Mouse (Mus musculus): ENCODE measurements around the gene Gtpbp3. TPM values are rescaled to one million over a fixed set of nuclear protein-coding genes. Genes with fewer than 3 reads are reported as not detected.
A peak's percentile ranks its signal among the peaks of the same experiment; 100 is the strongest.
"Not testable (repeated sequence)": the region's sequence is repeated elsewhere in the genome, so short reads cannot be mapped to it uniquely, and the experiment has no call there.

Gtpbp3 gene
- total and polyA plus RNA-seq, 2 experiments from 2014 or later = 11.4 to 31.5 TPM

- H3K27me3 ChIP-seq (ENCODE audit: insufficient read depth, low read length); H3K4me2 ChIP-seq (ENCODE audit: low read depth, low read length, poor library complexity, severe bottlenecking); ATAC-seq (ENCODE audit: low FRiP score); H3K27ac ChIP-seq (ENCODE audit: low read depth, low read length); H3K36me3 ChIP-seq (ENCODE audit: insufficient read depth, low read length); H3K9me3 ChIP-seq (ENCODE audit: low read length); H3K4me3 ChIP-seq (ENCODE audit: low read depth, low read length); H3K4me1 ChIP-seq (ENCODE audit: insufficient read depth, low read length); H3K9ac ChIP-seq (replicated peaks; ENCODE audit: low read length, poor library complexity, severe bottlenecking): not testable (repeated sequence)
- peak; percentile 70 for TF ChIP-seq CTCF (IDR thresholded peaks at IDR 0.05)
- 42% methylated on average over 9 of the region's 10 CpGs for WGBS
- DNase-seq (ENCODE audit: low spot score) = peak; percentile 78
Measured at GRCm38 (mm10) chr8:71519037-71519825, 31.3 kb downstream of the Gtpbp3 start.

- ATAC-seq (ENCODE audit: low FRiP score) (peak; percentile 90), DNase-seq (ENCODE audit: low spot score) (peak; percentile 95)
- Histone ChIP-seq H3K36me3 (ENCODE audit: insufficient read depth, low read length) (no peaks in the 10 kb centered on the region), H3K4me3 (ENCODE audit: low read depth, low read length) (no peak overlapping the region), H3K4me1 (ENCODE audit: insufficient read depth, low read length) (no peaks in the 10 kb centered on the region), H3K9me3 (ENCODE audit: low read length) (no peaks in the 10 kb centered on the region), H3K27ac (ENCODE audit: low read depth, low read length) (no peak overlapping the region), H3K4me2 (ENCODE audit: low read depth, low read length, poor library complexity, severe bottlenecking) (peak overlapping the region; percentile 20; the same call in 1 of the 2 replicates), H3K27me3 (ENCODE audit: insufficient read depth, low read length) (peaks cover 15% of the 10 kb centered on the region; the same call in 1 of the 2 replicates), H3K9ac (replicated peaks; ENCODE audit: low read length, poor library complexity, severe bottlenecking) (no peak overlapping the region)
- 4% methylated on average over 17 of the region's 17 CpGs for WGBS
- peak; percentile 92 for TF ChIP-seq CTCF (IDR thresholded peaks at IDR 0.05)
Measured at GRCm38 (mm10) chr8:71521634-71522033, 33.7 kb downstream of the Gtpbp3 start.

GRCm38 (mm10) chr8:71525226-71526050 is 37.5 kb downstream of the Gtpbp3 start, which contains the start of gene Ccdc194:
Ccdc194 (minus strand) TSS chr8:71525711.
- no peaks in the 10 kb centered on the region for H3K36me3 ChIP-seq (ENCODE audit: insufficient read depth, low read length)
- H3K4me1 ChIP-seq (ENCODE audit: insufficient read depth, low read length) = no peaks in the 10 kb centered on the region
- DNase-seq (ENCODE audit: low spot score) (no peak), ATAC-seq (ENCODE audit: low FRiP score) (no peak)
- no peaks in the 10 kb centered on the region for H3K9me3 ChIP-seq (ENCODE audit: low read length)
- peaks cover 21% of the 10 kb centered on the region for H3K27me3 ChIP-seq (ENCODE audit: insufficient read depth, low read length)
- no peak within 1 kb of the TSS for H3K4me3 ChIP-seq (ENCODE audit: low read depth, low read length)
- 6% methylated on average over 46 of the region's 46 CpGs for WGBS
- H3K27ac ChIP-seq (ENCODE audit: low read depth, low read length) = no peak within 1 kb of the TSS
- TF ChIP-seq CTCF (IDR thresholded peaks at IDR 0.05) = no peak
- no peak within 1 kb of the TSS for H3K4me2 ChIP-seq (ENCODE audit: low read depth, low read length, poor library complexity, severe bottlenecking)
- no peak within 1 kb of the TSS for H3K9ac ChIP-seq (replicated peaks; ENCODE audit: low read length, poor library complexity, severe bottlenecking)

DNA sequence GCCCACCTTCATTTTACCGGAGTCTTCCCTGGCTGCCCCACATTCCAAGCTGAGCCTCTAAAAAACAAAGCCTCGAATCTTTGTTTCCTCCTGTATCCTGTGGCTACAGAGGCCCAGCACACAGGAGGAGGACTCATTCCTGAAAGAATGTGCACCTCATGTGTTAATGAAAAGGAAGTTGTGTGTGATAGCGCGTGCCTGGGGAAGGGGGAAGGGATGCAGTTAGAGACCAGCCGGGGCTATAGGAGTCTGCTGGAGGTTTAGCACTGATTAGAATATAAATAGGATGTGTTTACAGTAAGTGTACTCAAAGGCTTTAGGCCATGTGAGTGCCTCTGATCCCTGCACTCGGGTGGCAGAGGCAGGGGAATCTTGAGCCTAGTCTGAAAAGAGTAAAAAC is 38.4 kb downstream of the Gtpbp3 start:
- WGBS = 14% methylated on average over 6 of the region's 6 CpGs
- DNase-seq (ENCODE audit: low spot score) = no peak
- H3K27me3 ChIP-seq (ENCODE audit: insufficient read depth, low read length) = peaks cover 17% of the 10 kb centered on the region
- H3K4me1 ChIP-seq (ENCODE audit: insufficient read depth, low read length) = no peaks in the 10 kb centered on the region
- H3K4me2 ChIP-seq (ENCODE audit: low read depth, low read length, poor library complexity, severe bottlenecking) = no peak overlapping the region
- H3K36me3 ChIP-seq (ENCODE audit: insufficient read depth, low read length) = no peaks in the 10 kb centered on the region
- no peak for TF ChIP-seq CTCF (IDR thresholded peaks at IDR 0.05)
- no peaks in the 10 kb centered on the region for H3K9me3 ChIP-seq (ENCODE audit: low read length)
- ATAC-seq (ENCODE audit: low FRiP score) = no peak
- H3K9ac ChIP-seq (replicated peaks; ENCODE audit: low read length, poor library complexity, severe bottlenecking) = no peak overlapping the region
- H3K27ac ChIP-seq (ENCODE audit: low read depth, low read length) = no peak overlapping the region
- no peak overlapping the region for H3K4me3 ChIP-seq (ENCODE audit: low read depth, low read length)

GRCm38 (mm10) chr8:71527162-71527870 is 39.4 kb downstream of the Gtpbp3 start:
- H3K4me1 ChIP-seq (ENCODE audit: insufficient read depth, low read length) = no peaks in the 10 kb centered on the region
- no peak overlapping the region for H3K4me2 ChIP-seq (ENCODE audit: low read depth, low read length, poor library complexity, severe bottlenecking)
- ATAC-seq (ENCODE audit: low FRiP score) = no peak
- no peaks in the 10 kb centered on the region for H3K9me3 ChIP-seq (ENCODE audit: low read length)
- H3K36me3 ChIP-seq (ENCODE audit: insufficient read depth, low read length) = no peaks in the 10 kb centered on the region
- H3K27me3 ChIP-seq (ENCODE audit: insufficient read depth, low read length) = peaks cover 17% of the 10 kb centered on the region
- no peak overlapping the region for H3K27ac ChIP-seq (ENCODE audit: low read depth, low read length)
- H3K4me3 ChIP-seq (ENCODE audit: low read depth, low read length) = no peak overlapping the region
- DNase-seq (ENCODE audit: low spot score) = no peak
- H3K9ac ChIP-seq (replicated peaks; ENCODE audit: low read length, poor library complexity, severe bottlenecking) = no peak overlapping the region
- WGBS = 48% methylated on average over 3 of the region's 3 CpGs
- TF ChIP-seq CTCF (IDR thresholded peaks at IDR 0.05) = no peak

All from midbrain, postnatal 0 days (tissue).